Comparison of ENCODE assay signal across 12 mouse cellular contexts in the genomic region with DNA sequence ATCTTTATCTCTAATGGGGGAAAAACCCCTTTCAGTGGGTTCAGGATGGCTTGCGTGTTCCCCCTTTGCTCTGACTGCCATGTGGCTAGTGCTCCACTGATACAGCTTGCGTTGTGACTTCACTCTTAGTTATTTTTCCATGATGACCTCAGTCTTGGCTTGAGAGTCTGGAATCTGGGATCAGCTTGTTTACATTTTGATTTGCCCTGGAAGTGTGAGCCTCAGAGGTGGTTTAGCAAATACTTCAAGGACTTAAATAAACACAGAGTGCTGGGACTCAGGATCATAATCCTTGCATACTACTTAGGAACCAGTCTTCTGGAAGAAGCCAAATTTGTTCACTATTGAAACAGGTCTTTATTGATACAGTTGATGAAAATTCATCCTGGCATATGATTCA. TPM values are rescaled to one million over a fixed set of nuclear protein-coding genes. Genes with fewer than 3 reads are reported as not detected.
A peak's percentile ranks its signal among the peaks of the same experiment; 100 is the strongest.
DNase-seq lines count a peak whose midpoint lies in the region; ATAC-seq and TF ChIP-seq lines count a peak whose summit lies in the region.
"Had no signal": no experiment of that assay in that cellular context is flagged by ENCODE, and none has a peak within 500 bp of the region (broad histone marks: within the 10 kb centered on the region; RNA-seq: fewer than 3 reads in every experiment).

No protein-coding gene starts in this region.

- 20% methylated on average over 2 of the region's 2 CpGs for WGBS in heart, embryonic 13.5 days
- WGBS in lung, postnatal 0 days: 5% methylated on average over 2 of the region's 2 CpGs
- 78% methylated on average over 2 of the region's 2 CpGs for WGBS in hindbrain, embryonic 10.5 days

- H3K27ac ChIP-seq in heart, embryonic 13.5 days (replicated peaks): peak overlapping the region; percentile 73
- peak overlapping the region; percentile 72 for H3K27ac ChIP-seq in lung, postnatal 0 days (ENCODE audit: low read length)
- no peak overlapping the region for H3K27ac ChIP-seq in hindbrain, embryonic 10.5 days
- H3K27ac ChIP-seq: forebrain, embryonic 13.5 days; limb, embryonic 12.5 days had no signal

- no peak for TF ChIP-seq CTCF in lung, postnatal 0 days (IDR thresholded peaks at IDR 0.05)

- no peak overlapping the region for H3K9ac ChIP-seq in heart, embryonic 13.5 days
- no peak overlapping the region for H3K9ac ChIP-seq in lung, postnatal 0 days (replicated peaks; ENCODE audit: low read depth)
- H3K9ac ChIP-seq: forebrain, embryonic 13.5 days; limb, embryonic 12.5 days had no signal

- no peak overlapping the region for H3K4me2 ChIP-seq in heart, embryonic 13.5 days
- no peak overlapping the region for H3K4me2 ChIP-seq in lung, postnatal 0 days (replicated peaks; ENCODE audit: low read depth, low read length)
- H3K4me2 ChIP-seq: forebrain, embryonic 13.5 days; limb, embryonic 12.5 days had no signal

- H3K4me1 ChIP-seq in heart, embryonic 13.5 days: peaks cover 9% of the 10 kb centered on the region; the same call in 1 of the 2 replicates
- H3K4me1 ChIP-seq in lung, postnatal 0 days (ENCODE audit: insufficient read depth, low read depth, low read length): no peaks in the 10 kb centered on the region
- no peaks in the 10 kb centered on the region for H3K4me1 ChIP-seq in hindbrain, embryonic 10.5 days (replicated peaks)
- H3K4me1 ChIP-seq: forebrain, embryonic 13.5 days; limb, embryonic 12.5 days had no signal

- H3K27me3 ChIP-seq in heart, embryonic 13.5 days (replicated peaks): no peaks in the 10 kb centered on the region
- H3K27me3 ChIP-seq in lung, postnatal 0 days (replicated peaks; ENCODE audit: insufficient read depth, low read length): no peaks in the 10 kb centered on the region
- H3K27me3 ChIP-seq in hindbrain, embryonic 10.5 days (ENCODE audit: insufficient read depth, poor library complexity, severe bottlenecking): no peaks in the 10 kb centered on the region
- H3K27me3 ChIP-seq: forebrain, embryonic 13.5 days; limb, embryonic 12.5 days had no signal

- H3K4me3 ChIP-seq in heart, embryonic 13.5 days: no peak overlapping the region
- no peak overlapping the region for H3K4me3 ChIP-seq in lung, postnatal 0 days (ENCODE audit: low read depth, low read length)
- H3K4me3 ChIP-seq in hindbrain, embryonic 10.5 days: no peak overlapping the region
- H3K4me3 ChIP-seq: forebrain, embryonic 13.5 days; limb, embryonic 12.5 days had no signal

- peak; percentile 98 for TF ChIP-seq EP300 in lung, postnatal 0 days (IDR thresholded peaks at IDR 0.05)

- peak; percentile 46; the same call in 1 of the 2 replicates for ATAC-seq in heart, embryonic 13.5 days (ENCODE audit: extremely low read depth, insufficient number of reproducible peaks, low FRiP score, low TSS enrichment)
- ATAC-seq in lung, postnatal 0 days: peak; percentile 95
- no peak for ATAC-seq in erythroid progenitor cell, adult 5-6 weeks (replicated peaks; ENCODE audit: low FRiP score, poor library complexity, severe bottlenecking)
- no peak for ATAC-seq in megakaryocyte, adult 5-6 weeks (ENCODE audit: poor library complexity, severe bottlenecking)
- ATAC-seq: forebrain, embryonic 13.5 days had no signal

- H3K36me3 ChIP-seq in heart, embryonic 13.5 days: no peaks in the 10 kb centered on the region
- no peaks in the 10 kb centered on the region for H3K36me3 ChIP-seq in lung, postnatal 0 days (ENCODE audit: insufficient read depth, low read length)
- no peaks in the 10 kb centered on the region for H3K36me3 ChIP-seq in hindbrain, embryonic 10.5 days
- H3K36me3 ChIP-seq: limb, embryonic 12.5 days had no signal

- peaks cover 13% of the 10 kb centered on the region for H3K9me3 ChIP-seq in heart, embryonic 13.5 days
- no peaks in the 10 kb centered on the region for H3K9me3 ChIP-seq in lung, postnatal 0 days (ENCODE audit: low read length)
- H3K9me3 ChIP-seq in hindbrain, embryonic 10.5 days: peaks cover 12% of the 10 kb centered on the region
- H3K9me3 ChIP-seq: forebrain, embryonic 13.5 days; limb, embryonic 12.5 days had no signal

- peak; percentile 86 for DNase-seq in 3T3-L1 (ENCODE audit: low read depth, low spot score)
- peak; percentile 63 for DNase-seq in Muller cell, postnatal 12 days (ENCODE audit: inconsistent ontology term)
- DNase-seq in lung, postnatal 0 days (ENCODE audit: low spot score): peak; percentile 93
- no peak for DNase-seq in hindbrain, embryonic 10.5 days (ENCODE audit: low spot score)
- DNase-seq: embryo, embryonic 11 days; kidney, adult 11 months; retina, postnatal 1 day had no signal

RNA-seq across cellular contexts. Expression of a gene that starts 23.8 kb away (rescaled TPM):
- 1.5 and 1.9 TPM in 2 replicates for polyA plus RNA-seq in heart, embryonic 13.5 days (2015; fragmentation: Nextera tagmentation; extraction: Ambion mirVana)
- polyA plus RNA-seq in lung, postnatal 0 days (2015; fragmentation: Nextera tagmentation; extraction: Ambion mirVana): 11.9 and 12.4 TPM in 2 replicates
- total RNA-seq in erythroid progenitor cell, adult 5-6 weeks (2015; ENCODE audit: low replicate concordance): not detected in 2 replicates
- total RNA-seq in erythroid progenitor cell, adult 5-6 weeks (2017; ENCODE audit: low replicate concordance): 0.13 TPM in 1 of 2 replicates, not detected in the other
- 4.4 and 7.6 TPM in 2 replicates for polyA plus RNA-seq in hindbrain, embryonic 10.5 days (2016; fragmentation: Nextera tagmentation; extraction: Ambion mirVana)
- total RNA-seq in megakaryocyte, adult 5-6 weeks (2015): not detected in 2 replicates
- 0.15 TPM in 1 of 2 replicates, not detected in the other for total RNA-seq in megakaryocyte, adult 5-6 weeks (2017)

Comparison
In these comparisons a context has a peak if more than half of its experiments do, and no peak if none do; other contexts are left out.
1. ATAC-seq: peak in heart, embryonic 13.5 days (single experiment) and lung, postnatal 0 days (single experiment); none in erythroid progenitor cell, adult 5-6 weeks (single experiment) and megakaryocyte, adult 5-6 weeks (single experiment).